Mouse (Mus musculus): ENCODE results near the gene Prmt1.

DNA sequence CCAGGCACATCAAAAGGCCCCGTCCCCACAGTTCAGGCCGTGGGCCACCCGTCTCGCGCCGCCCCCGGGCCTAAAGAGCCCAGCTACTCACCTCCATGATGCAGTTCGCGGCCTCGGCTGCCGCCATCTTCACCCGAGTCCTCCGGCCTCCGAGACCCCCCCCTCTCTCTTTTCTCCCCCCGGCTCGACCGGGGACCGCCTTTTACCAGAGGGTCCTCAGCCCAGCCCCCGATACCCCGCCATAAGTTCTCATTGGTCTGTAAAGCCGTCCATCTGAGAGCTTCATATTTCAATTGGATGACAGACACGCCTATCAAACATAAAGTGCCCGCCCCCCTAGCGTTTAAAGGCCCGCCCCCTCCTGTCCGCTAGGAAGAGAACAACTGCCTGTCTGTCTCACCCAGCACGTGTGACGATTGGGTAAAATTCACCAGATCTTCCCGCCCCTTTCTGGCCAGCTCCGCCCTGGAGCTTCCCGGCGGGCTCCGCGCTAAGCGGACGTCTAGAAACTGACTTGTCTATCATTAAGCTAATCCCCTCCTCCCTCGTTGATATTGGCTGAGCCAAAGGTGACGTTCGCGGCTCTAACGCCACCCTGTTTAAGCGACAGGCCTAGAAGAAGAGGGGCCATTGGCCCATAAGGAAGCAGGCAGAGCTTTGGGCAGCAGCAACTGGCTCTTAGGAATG lies at the start of gene Prmt1:
- TF ChIP-seq CTCF (IDR thresholded peaks at IDR 0.05; ENCODE audit: low read depth) (no peak), EP300 (IDR thresholded peaks at IDR 0.05; ENCODE audit: low read depth) (peak; percentile 61)

Data from liver, embryonic 14.5 days (tissue).